Mouse (Mus musculus) MEL (cell line): ENCODE measurements at regions not wholly inside any gene's neighbourhood (a gene's known extent, or its start where the extent isn't known, plus 50 kb on each side); places are given as distances from the start of the nearest gene placed in this dataset.

Experiments
- DNase-seq: peaks from one replicate; pipeline ENCODE4 v3.0.0; 2011; ENCODE audit warnings: low read depth, low spot score
- H3K27ac ChIP-seq: 2 replicates; pipeline ENCODE4 v1.5.1; 2012; ENCODE audit warnings: low read depth, mild to moderate bottlenecking, control low read depth, low read length, moderate library complexity; ENCODE audit not compliant: control insufficient read depth
- H3K27me3 ChIP-seq, 2 experiments: fragments of 150-350 bp in 1 of 2; sonication (generic) in 1 of 2; 2 replicates each; pipeline ENCODE4 v1.6.1; 2012; ENCODE audit warnings: low read length in 2 of 2, mild to moderate bottlenecking in 2 of 2, improper control_type of control experiment in 1 of 2, moderate library complexity in 1 of 2; ENCODE audit not compliant: insufficient read depth in 2 of 2, control insufficient read depth in 1 of 2
- H3K36me3 ChIP-seq, 2 experiments: 2 replicates each; pipeline ENCODE4 v1.6.1; 2012 to 2014; ENCODE audit warnings: low read length in 2 of 2, improper control_type of control experiment in 1 of 2, inconsistent platforms in 1 of 2, mild to moderate bottlenecking in 1 of 2; ENCODE audit not compliant: insufficient read depth in 2 of 2, control insufficient read depth in 1 of 2
- H3K4me1 ChIP-seq, 2 experiments: fragments of 150-350 bp in 1 of 2; sonication (generic) in 1 of 2; 2 replicates each; pipeline ENCODE4 v1.6.1; 2012; ENCODE audit warnings: low read length in 2 of 2, improper control_type of control experiment in 1 of 2, mild to moderate bottlenecking in 1 of 2; ENCODE audit not compliant: insufficient read depth in 2 of 2, control insufficient read depth in 1 of 2
- H3K4me3 ChIP-seq, 2 experiments: fragments of 150-350 bp in 1 of 2; sonication (generic) in 1 of 2; 2 replicates each; pipeline ENCODE4 v1.5.1; 2012; ENCODE audit warnings: low read depth in 2 of 2, low read length in 2 of 2, mild to moderate bottlenecking in 2 of 2, moderate library complexity in 2 of 2, control low read depth in 1 of 2, improper control_type of control experiment in 1 of 2; ENCODE audit not compliant: control insufficient read depth in 1 of 2, insufficient read depth in 1 of 2
- H3K79me2 ChIP-seq: 2 replicates; pipeline ENCODE4 v1.6.1; 2012; ENCODE audit warnings: mild to moderate bottlenecking, low read length, moderate library complexity; ENCODE audit not compliant: control insufficient read depth, poor library complexity, insufficient read depth
- H3K9ac ChIP-seq: 2 replicates; pipeline ENCODE4 v1.6.1; 2012; ENCODE audit warnings: low read depth, mild to moderate bottlenecking, control low read depth, low read length, moderate library complexity; ENCODE audit not compliant: control insufficient read depth, poor library complexity, severe bottlenecking
- H3K9me3 ChIP-seq: fragments of 150-350 bp; sonication (generic); replicated peaks from 2 replicates; pipeline ENCODE4 v1.6.1; 2012; ENCODE audit warnings: mild to moderate bottlenecking, low read length, improper control_type of control experiment, moderate library complexity; ENCODE audit not compliant: insufficient read depth
- CHD1 ChIP-seq: IDR thresholded peaks from 2 replicates; pipeline ENCODE4 v1.6.1; 2012; ENCODE audit warnings: low read depth, mild to moderate bottlenecking, inconsistent platforms, low read length, improper control_type of control experiment
- CHD2 ChIP-seq: IDR thresholded peaks from 2 replicates; pipeline ENCODE4 v1.6.1; 2011; ENCODE audit warnings: low read length, improper control_type of control experiment
- E2F4 ChIP-seq: IDR thresholded peaks from 2 replicates; pipeline ENCODE4 v1.6.1; 2011; ENCODE audit warnings: low read depth, low read length, improper control_type of control experiment, borderline replicate concordance
- ETS1 ChIP-seq: IDR thresholded peaks from 2 replicates; pipeline ENCODE4 v1.6.1; 2012; ENCODE audit warnings: low read depth, mild to moderate bottlenecking, inconsistent platforms, low read length, improper control_type of control experiment, moderate library complexity
- GABPA ChIP-seq: IDR thresholded peaks from 2 replicates; pipeline ENCODE4 v1.6.1; 2012; ENCODE audit warnings: low read depth, mild to moderate bottlenecking, inconsistent platforms, low read length, improper control_type of control experiment, moderate library complexity
- GATA1 ChIP-seq: IDR thresholded peaks from 2 replicates; pipeline ENCODE4 v1.6.1; 2011; ENCODE audit warnings: low read depth, low read length, improper control_type of control experiment
- JUND ChIP-seq: IDR thresholded peaks from 2 replicates; pipeline ENCODE4 v1.6.1; 2011; ENCODE audit warnings: low read depth, mild to moderate bottlenecking, improper control_type of control experiment, low read length
- KAT2A ChIP-seq: conservative IDR thresholded peaks from 2 replicates; pipeline ENCODE4 v1.6.1; 2012; ENCODE audit warnings: low read depth, low read length, improper control_type of control experiment, inconsistent platforms
- NELFE ChIP-seq: IDR thresholded peaks from 2 replicates; pipeline ENCODE4 v1.6.1; 2011; ENCODE audit warnings: low read depth, low read length, improper control_type of control experiment
- NRF1 ChIP-seq: IDR thresholded peaks from 2 replicates; pipeline ENCODE4 v1.6.1; 2014; ENCODE audit warnings: low read depth, mild to moderate bottlenecking, inconsistent platforms, low read length, improper control_type of control experiment, moderate library complexity; ENCODE audit not compliant: poor library complexity, insufficient read depth, severe bottlenecking
- RCOR1 ChIP-seq: IDR thresholded peaks from 2 replicates; pipeline ENCODE4 v1.6.1; 2012; ENCODE audit warnings: low read depth, mild to moderate bottlenecking, inconsistent platforms, low read length, improper control_type of control experiment
- SMC3 ChIP-seq: IDR thresholded peaks from 2 replicates; pipeline ENCODE4 v1.6.1; 2011; ENCODE audit warnings: low read depth, low read length, improper control_type of control experiment
- TCF12 ChIP-seq: IDR thresholded peaks from 2 replicates; pipeline ENCODE4 v1.6.1; 2014; ENCODE audit warnings: low read depth, mild to moderate bottlenecking, inconsistent platforms, low read length, improper control_type of control experiment, moderate library complexity
- USF1 ChIP-seq: IDR thresholded peaks from 2 replicates; pipeline ENCODE4 v1.6.1; 2014; ENCODE audit warnings: low read depth, mild to moderate bottlenecking, inconsistent platforms, low read length, improper control_type of control experiment, moderate library complexity
- USF2 ChIP-seq, 2 experiments: IDR thresholded peaks; 2 replicates each; pipeline ENCODE4 v1.6.1; 2011 to 2012; ENCODE audit warnings: improper control_type of control experiment in 2 of 2, low read length in 2 of 2, borderline replicate concordance in 1 of 2, inconsistent platforms in 1 of 2, low read depth in 1 of 2, mild to moderate bottlenecking in 1 of 2; ENCODE audit not compliant: insufficient read depth in 1 of 2
- ZC3H11A ChIP-seq: IDR thresholded peaks from 2 replicates; pipeline ENCODE4 v1.6.1; 2012; ENCODE audit warnings: low read depth, mild to moderate bottlenecking, inconsistent platforms, low read length, improper control_type of control experiment
- ZNF384 ChIP-seq: IDR thresholded peaks from 2 replicates; pipeline ENCODE4 v1.6.1; 2012; ENCODE audit warnings: low read depth, mild to moderate bottlenecking, inconsistent platforms, low read length, improper control_type of control experiment

DNA sequence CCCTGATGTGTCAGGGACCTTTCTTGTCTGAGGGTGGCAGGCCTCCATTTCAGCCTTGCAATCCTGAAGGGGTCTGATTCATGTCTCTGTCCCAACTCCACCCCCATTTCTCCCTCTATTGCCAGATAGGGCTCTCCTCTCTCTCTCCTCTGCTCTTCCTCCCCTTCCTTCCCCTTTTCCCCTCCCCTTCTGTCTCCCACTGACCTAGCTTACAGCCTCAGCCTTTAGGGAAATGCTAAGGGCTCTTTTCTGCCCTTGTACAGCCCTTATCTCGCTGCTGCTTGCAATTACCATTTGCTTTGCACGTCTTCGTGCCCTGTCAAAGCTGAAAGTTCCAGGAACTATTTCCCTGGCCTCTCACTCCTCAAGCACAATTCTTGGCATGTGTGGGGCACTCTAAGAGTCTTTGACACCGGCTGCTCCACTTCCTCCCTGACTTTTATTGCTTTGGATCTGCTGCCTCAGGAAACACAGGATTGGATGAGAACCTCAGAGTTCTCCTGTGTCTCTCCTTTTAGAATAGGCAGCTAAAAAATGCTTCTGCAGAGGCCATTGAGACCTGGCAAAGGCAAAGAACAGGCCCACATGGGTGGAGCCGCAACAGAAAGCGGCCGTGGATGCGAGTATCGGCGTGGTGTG, 77.9 kb upstream of the Cnksr3 start:
- Histone ChIP-seq H3K9me3 (no peaks in the 10 kb centered on the region), H3K27me3 (no peaks in the 10 kb centered on the region), H3K36me3 (no peaks in the 10 kb centered on the region), H3K4me3 (no peak overlapping the region), H3K27ac (no peak overlapping the region), H3K4me1 (no peaks in the 10 kb centered on the region), H3K9ac (no peak overlapping the region), H3K79me2 (no peaks in the 10 kb centered on the region)
- no peak for TF ChIP-seq ZNF384
- TF ChIP-seq ETS1, result no peak
- TF ChIP-seq CHD2, result no peak
- no peak for DNase-seq

GRCm38 (mm10) chr10:7285112-7285905, 73.3 kb upstream of the Cnksr3 start:
- Histone ChIP-seq H3K4me1 (no peaks in the 10 kb centered on the region), H3K27ac (no peak overlapping the region), H3K9ac (no peak overlapping the region), H3K27me3 (no peaks in the 10 kb centered on the region), H3K79me2 (no peaks in the 10 kb centered on the region), H3K36me3 (no peaks in the 10 kb centered on the region), H3K4me3 (no peak overlapping the region), H3K9me3 (no peaks in the 10 kb centered on the region)
- DNase-seq, result no peak
- TF ChIP-seq NELFE, result no peak
- TF ChIP-seq KAT2A, result no peak
- no peak for TF ChIP-seq ZC3H11A
- no peak for TF ChIP-seq GATA1
- no peak for TF ChIP-seq E2F4
- no peak for TF ChIP-seq ETS1

DNA sequence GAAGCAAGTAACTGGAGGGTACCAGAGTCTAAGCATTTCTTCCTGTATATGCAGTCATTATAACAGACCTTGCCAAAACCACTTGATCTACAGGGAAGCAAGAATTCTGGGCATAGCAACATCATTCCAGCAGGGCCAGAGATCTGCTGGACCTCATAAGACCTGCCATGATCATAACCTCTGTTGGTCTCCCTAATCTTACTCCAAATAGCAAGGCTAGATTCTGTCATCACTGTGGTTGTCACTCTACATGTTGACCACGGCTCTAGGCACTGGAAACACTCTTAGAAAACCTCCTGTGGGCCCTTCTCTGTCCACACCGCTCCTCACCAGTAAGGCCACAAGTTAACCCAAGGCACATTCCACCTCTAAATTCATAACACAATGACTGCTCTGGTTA, 68.4 kb upstream of the Cnksr3 start:
- H3K9ac ChIP-seq, result no peak overlapping the region
- H3K79me2 ChIP-seq, result no peaks in the 10 kb centered on the region
- H3K4me1 ChIP-seq, result no peaks in the 10 kb centered on the region
- no peaks in the 10 kb centered on the region for H3K27me3 ChIP-seq
- TF ChIP-seq ZNF384 (no peak), GABPA (no peak), SMC3 (no peak), JUND (no peak), RCOR1 (no peak), NRF1 (no peak), USF1 (no peak), USF2 (IDR thresholded peaks at IDR 0.05; ENCODE audit: borderline replicate concordance in 1 of 2, insufficient read depth in 1 of 2, low read depth in 1 of 2, low read length in 2 of 2) (no peak), TCF12 (no peak), CHD1 (no peak)
- no peaks in the 10 kb centered on the region for H3K36me3 ChIP-seq
- H3K27ac ChIP-seq, result no peak overlapping the region
- no peaks in the 10 kb centered on the region for H3K9me3 ChIP-seq
- no peak overlapping the region for H3K4me3 ChIP-seq
- no peak for DNase-seq
